Mouse (Mus musculus): ENCODE measurements around the gene Olfr1459. TPM values are rescaled to one million over a fixed set of nuclear protein-coding genes. Genes with fewer than 3 reads are reported as not detected.

Olfr1459 gene
- not detected in 2 replicates for polyA plus RNA-seq (2012; rRNA removed; ENCODE audit: low replicate concordance)

DNA sequence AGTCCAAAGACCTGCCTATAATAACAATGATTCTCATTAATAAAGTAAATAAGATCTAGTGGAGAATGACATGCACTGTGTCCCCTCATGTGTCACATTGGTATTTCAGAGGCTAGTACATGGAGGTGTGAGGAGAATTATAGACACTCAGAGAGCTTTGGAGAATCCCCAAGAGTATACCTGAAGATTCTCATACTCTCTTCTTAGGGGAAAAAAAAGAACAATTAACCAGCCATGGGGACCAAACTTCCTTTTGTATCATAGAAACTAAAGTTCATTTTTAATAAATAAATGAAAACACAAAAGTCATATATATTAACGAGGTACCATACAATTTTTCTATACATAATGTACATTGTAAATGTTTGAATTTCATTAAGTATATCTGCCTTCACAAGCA is at the start of gene Olfr1459:
Olfr1459 (minus strand) TSS at position 101 of the 400 bp plus-strand sequence.

GRCm38 (mm10) chr19:13185434-13185833 is 36.1 kb upstream of the Olfr1459 start, which contains the start of gene Olfr1462:
TSS of gene Olfr1462 (plus strand) at chr19:13185734.

DNA sequence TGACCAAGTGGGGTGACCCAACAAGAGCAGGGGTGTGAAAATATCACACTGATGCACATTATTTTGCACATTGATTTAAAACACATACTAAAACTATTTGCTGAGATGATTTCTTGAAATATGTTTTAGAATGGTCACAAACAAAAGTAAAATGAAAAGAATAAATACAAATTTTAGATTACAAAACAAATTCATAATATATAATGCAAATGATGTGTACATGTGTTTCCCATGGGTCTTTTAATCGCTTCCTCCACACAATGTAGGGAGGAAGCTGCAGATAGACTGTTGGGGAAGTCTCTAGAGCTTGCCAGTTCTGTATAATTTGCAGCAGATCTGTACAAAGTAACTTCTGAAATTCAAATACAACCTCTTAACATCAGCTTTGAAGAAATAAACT is 13.4 kb upstream of the Olfr1459 start, which contains the start of gene Olfr1461:
Olfr1461 (plus strand) TSS at position 301 of the 400 bp plus-strand sequence.

GRCm38 (mm10) chr19:13106675-13107074 is 42.7 kb downstream of the Olfr1459 start, which contains the start of gene Olfr1458:
TSS of gene Olfr1458 (minus strand) at chr19:13106775.

DNA sequence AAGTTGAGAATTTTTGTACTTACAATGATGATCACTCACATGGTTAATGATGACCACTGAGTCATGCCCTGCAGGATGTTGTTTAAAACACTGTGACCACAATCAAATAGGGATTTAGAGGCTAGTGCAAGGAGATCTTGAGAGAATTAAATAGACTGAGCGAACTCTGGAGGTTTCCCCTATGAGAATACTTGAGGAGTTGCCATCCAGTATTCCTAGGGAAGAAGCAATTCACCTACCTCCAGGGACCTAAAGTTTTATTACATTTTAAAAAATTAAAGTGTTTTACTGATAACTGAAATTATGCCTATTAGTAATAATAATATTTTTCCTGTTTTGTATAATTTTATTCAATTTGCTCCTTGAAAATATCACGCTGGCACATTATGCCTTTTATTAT is 51.6 kb downstream of the Olfr1459 start, which contains the start of gene Olfr1457:
Olfr1457 (minus strand) TSS at position 101 of the 400 bp plus-strand sequence.

Other genes starting within 250 kb of the Olfr1459 start
- gene Olfr1447, start 245.8 kb downstream of the Olfr1459 start, polyA plus RNA-seq (2012; rRNA removed; ENCODE audit: low replicate concordance), result not detected in 2 replicates
- gene Olfr1448, start 225.1 kb downstream of the Olfr1459 start, polyA plus RNA-seq (2012; rRNA removed; ENCODE audit: low replicate concordance), result not detected in 2 replicates
- not detected in 2 replicates for gene Olfr1449, start 218.7 kb downstream of the Olfr1459 start, polyA plus RNA-seq (2012; rRNA removed; ENCODE audit: low replicate concordance)
- gene Olfr1450, start 199.3 kb downstream of the Olfr1459 start, polyA plus RNA-seq (2012; rRNA removed; ENCODE audit: low replicate concordance), result not detected in 2 replicates
- gene Olfr1451, start 154.5 kb downstream of the Olfr1459 start, polyA plus RNA-seq (2012; rRNA removed; ENCODE audit: low replicate concordance), result not detected in 2 replicates
- not detected in 2 replicates for gene Olfr1453, start 121.2 kb downstream of the Olfr1459 start, polyA plus RNA-seq (2012; rRNA removed; ENCODE audit: low replicate concordance)
- gene Olfr1454, start 88.9 kb downstream of the Olfr1459 start, polyA plus RNA-seq (2012; rRNA removed; ENCODE audit: low replicate concordance), result not detected in 2 replicates
- not detected in 2 replicates for gene Olfr1457, start 51.7 kb downstream of the Olfr1459 start, polyA plus RNA-seq (2012; rRNA removed; ENCODE audit: low replicate concordance)
- not detected in 2 replicates for gene Olfr1458, start 42.8 kb downstream of the Olfr1459 start, polyA plus RNA-seq (2012; rRNA removed; ENCODE audit: low replicate concordance)
- gene Olfr1461, start 13.5 kb upstream of the Olfr1459 start, polyA plus RNA-seq (2012; rRNA removed; ENCODE audit: low replicate concordance), result not detected in 2 replicates
- not detected in 2 replicates for gene Olfr1462, start 36.2 kb upstream of the Olfr1459 start, polyA plus RNA-seq (2012; rRNA removed; ENCODE audit: low replicate concordance)
- not detected in 2 replicates for gene Olfr1463, start 81.8 kb upstream of the Olfr1459 start, polyA plus RNA-seq (2012; rRNA removed; ENCODE audit: low replicate concordance)
- gene Olfr1465, start 166.0 kb upstream of the Olfr1459 start, polyA plus RNA-seq (2012; rRNA removed; ENCODE audit: low replicate concordance), result not detected in 2 replicates
- not detected in 2 replicates for gene Olfr1466, start 189.3 kb upstream of the Olfr1459 start, polyA plus RNA-seq (2012; rRNA removed; ENCODE audit: low replicate concordance)
- gene Olfr1467, start 212.7 kb upstream of the Olfr1459 start, polyA plus RNA-seq (2012; rRNA removed; ENCODE audit: low replicate concordance), result not detected in 2 replicates